Mouse (Mus musculus) large intestine, adult 2 months (tissue): ENCODE measurements around the gene Tlr9. TPM values are rescaled to one million over a fixed set of nuclear protein-coding genes. Genes with fewer than 3 reads are reported as not detected.

Source experiments
- DNase-seq: peaks from one replicate; pipeline ENCODE4 v3.0.0-alpha.2; 2012; ENCODE audit warnings: low read depth, low spot score
- WGBS: fragments of 180-500 bp; shearing (Covaris S2); methylation state at CpG from one replicate; pipeline ENCODE4 v1.1.7; 2018; 5-methylcytosine and 5-hydroxymethylcytosine counted together
- polyA plus RNA-seq: library from polyadenylated mRNA; depleted of rRNA; stranded (reverse); fragments of >200 nt; gene quantifications from 2 replicates; pipeline ENCODE4 v1.2.3, GENCODE M21; 2012

The Tlr9 gene
- polyA plus RNA-seq, 1 experiment: 3.3 TPM

GRCm38 (mm10) chr9:106202819-106203636, 19.4 kb upstream of the Tlr9 start, which contains the start of gene Twf2:
Gene Twf2 (plus strand): TSS chr9:106203108.
- peak; percentile 50 for DNase-seq
- WGBS: 2% methylated on average over 61 of the region's 61 CpGs

GRCm38 (mm10) chr9:106203990-106204851, 18.2 kb upstream of the Tlr9 start:
- DNase-seq: no peak
- 57% methylated on average over 7 of the region's 7 CpGs for WGBS

GRCm38 (mm10) chr9:106205713-106206290, 16.6 kb upstream of the Tlr9 start:
- no peak for DNase-seq
- WGBS: 74% methylated on average over 7 of the region's 7 CpGs

- no peak for DNase-seq
- 75% methylated on average over 2 of the region's 2 CpGs for WGBS
Measured at GRCm38 (mm10) chr9:106206515-106206914, 15.9 kb upstream of the Tlr9 start.

- DNase-seq: no peak
- WGBS: 83% methylated on average over 5 of the region's 5 CpGs
Measured at GRCm38 (mm10) chr9:106208181-106208580, 14.2 kb upstream of the Tlr9 start.

GRCm38 (mm10) chr9:106209954-106210353, 12.4 kb upstream of the Tlr9 start:
- DNase-seq: no peak
- 88% methylated on average over 4 of the region's 4 CpGs for WGBS

GRCm38 (mm10) chr9:106210853-106211609, 11.4 kb upstream of the Tlr9 start:
- DNase-seq: no peak
- WGBS: 82% methylated on average over 9 of the region's 9 CpGs

- peak; percentile 75 for DNase-seq
- WGBS: 25% methylated on average over 37 of the region's 37 CpGs
Measured at GRCm38 (mm10) chr9:106211680-106212593, 10.5 kb upstream of the Tlr9 start.

GRCm38 (mm10) chr9:106212594-106212981, 9.8 kb upstream of the Tlr9 start:
- DNase-seq: no peak
- WGBS: 65% methylated on average over 12 of the region's 12 CpGs

GRCm38 (mm10) chr9:106215341-106216125, 6.9 kb upstream of the Tlr9 start:
- 79% methylated on average over 6 of the region's 6 CpGs for WGBS
- DNase-seq: no peak

GRCm38 (mm10) chr9:106216971-106217370, 5.4 kb upstream of the Tlr9 start:
- 86% methylated on average over 7 of the region's 7 CpGs for WGBS
- no peak for DNase-seq

- DNase-seq: no peak
- WGBS: 56% methylated on average over 8 of the region's 8 CpGs
Measured at GRCm38 (mm10) chr9:106220894-106221523, 1.4 kb upstream of the Tlr9 start.

GRCm38 (mm10) chr9:106222994-106223393, 596 bp downstream of the Tlr9 start:
- WGBS: 79% methylated on average over 4 of the region's 4 CpGs
- DNase-seq: no peak

- DNase-seq: no peak
- WGBS: 61% methylated on average over 24 of the region's 24 CpGs
Measured at GRCm38 (mm10) chr9:106225469-106226150, 3.2 kb downstream of the Tlr9 start.

- 6% methylated on average over 34 of the region's 34 CpGs for WGBS
- DNase-seq: no peak
Measured at GRCm38 (mm10) chr9:106226151-106226682, 3.8 kb downstream of the Tlr9 start.

- 48% methylated on average over 8 of the region's 8 CpGs for WGBS
- no peak for DNase-seq
Measured at GRCm38 (mm10) chr9:106227790-106228429, 5.5 kb downstream of the Tlr9 start.
